Mouse (Mus musculus) common myeloid progenitor, adult 5-6 weeks (primary cell): ENCODE results near the gene Fam222a. TPM values are rescaled to one million over a fixed set of nuclear protein-coding genes. Genes with fewer than 3 reads are reported as not detected.
A peak's percentile ranks its signal among the peaks of the same experiment; 100 is the strongest.

Experiments
- ATAC-seq: replicated peaks from 2 replicates; pipeline ENCODE4 v1.8.0; 2016; ENCODE audit warnings: low read depth, mild to moderate bottlenecking, moderate TSS enrichment, inconsistent platforms; ENCODE audit not compliant: poor library complexity, severe bottlenecking
- total RNA-seq: library from RNA; stranded (forward); fragments of 200-1000, 187-1606 nt; gene quantifications from 2 replicates; pipeline ENCODE4 v1.2.3, GENCODE M21; 2017

Fam222a gene
- total RNA-seq, 1 experiment from 2014 or later: 0.18 TPM

- ATAC-seq: no peak
Observed at GRCm38 (mm10) chr5:114581486-114581885, 13.7 kb downstream of the Fam222a start.

GRCm38 (mm10) chr5:114583046-114583445 is 15.2 kb downstream of the Fam222a start:
- ATAC-seq: no peak

- ATAC-seq: no peak
Observed at GRCm38 (mm10) chr5:114583490-114584175, 15.8 kb downstream of the Fam222a start.

- ATAC-seq: no peak
Observed at GRCm38 (mm10) chr5:114584293-114585104, 16.7 kb downstream of the Fam222a start.

GRCm38 (mm10) chr5:114585682-114586081 is 17.9 kb downstream of the Fam222a start:
- no peak for ATAC-seq

GRCm38 (mm10) chr5:114587908-114588307 is 20.1 kb downstream of the Fam222a start:
- ATAC-seq: peak; percentile 75

- ATAC-seq: no peak
Observed at GRCm38 (mm10) chr5:114588416-114588815, 20.6 kb downstream of the Fam222a start.

GRCm38 (mm10) chr5:114589026-114589425 is 21.2 kb downstream of the Fam222a start:
- ATAC-seq: no peak

GRCm38 (mm10) chr5:114589454-114589853 is 21.6 kb downstream of the Fam222a start:
- no peak for ATAC-seq

GRCm38 (mm10) chr5:114590043-114590913 is 22.5 kb downstream of the Fam222a start:
- ATAC-seq: no peak

- peak; percentile 8 for ATAC-seq
Observed at GRCm38 (mm10) chr5:114591151-114591561, 23.3 kb downstream of the Fam222a start.

GRCm38 (mm10) chr5:114592463-114593160 is 24.8 kb downstream of the Fam222a start:
- no peak for ATAC-seq

- ATAC-seq: no peak
Observed at GRCm38 (mm10) chr5:114593161-114593821, 25.5 kb downstream of the Fam222a start.

- no peak for ATAC-seq
Observed at GRCm38 (mm10) chr5:114593949-114594348, 26.1 kb downstream of the Fam222a start.

- ATAC-seq: peak; percentile 79
Observed at GRCm38 (mm10) chr5:114594741-114595241, 27.0 kb downstream of the Fam222a start.

GRCm38 (mm10) chr5:114596604-114597003 is 28.8 kb downstream of the Fam222a start:
- ATAC-seq: peak; percentile 26

- no peak for ATAC-seq
Observed at GRCm38 (mm10) chr5:114597222-114597621, 29.4 kb downstream of the Fam222a start.

GRCm38 (mm10) chr5:114597652-114598051 is 29.8 kb downstream of the Fam222a start:
- no peak for ATAC-seq

- ATAC-seq: no peak
Observed at GRCm38 (mm10) chr5:114602012-114602411, 34.2 kb downstream of the Fam222a start.
